Mouse (Mus musculus) heart, embryonic 11.5 days (tissue): Measurements from ENCODE around the gene Olfr520. TPM values are rescaled to one million over a fixed set of nuclear protein-coding genes. Genes with fewer than 3 reads are reported as not detected.

ENCODE experiments used
- ATAC-seq: fragments of 200-750 bp; cut with Nextera tagmentation; replicated peaks from 2 replicates; pipeline ENCODE4 v1.8.0; 2017; ENCODE audit warnings: moderate library complexity; ENCODE audit not compliant: insufficient number of reproducible peaks, low FRiP score, low TSS enrichment
- H3K27ac ChIP-seq: fragments of 300-500 bp; sonication (generic); 2 replicates; pipeline ENCODE4 v1.5.1; 2014; ENCODE audit warnings: mild to moderate bottlenecking, low read depth, low read length
- H3K27me3 ChIP-seq: fragments of 300-500 bp; sonication (generic); 2 replicates; pipeline ENCODE4 v1.6.1; 2014; ENCODE audit warnings: mild to moderate bottlenecking, low read length, mixed read lengths; ENCODE audit not compliant: control insufficient read depth, insufficient read depth
- H3K36me3 ChIP-seq: fragments of 300-500 bp; sonication (generic); 2 replicates; pipeline ENCODE4 v1.6.1; 2014; ENCODE audit warnings: mild to moderate bottlenecking, low read length, moderate library complexity, mixed read lengths; ENCODE audit not compliant: control insufficient read depth, insufficient read depth
- H3K4me1 ChIP-seq: fragments of 300-500 bp; sonication (generic); 2 replicates; pipeline ENCODE4 v1.6.1; 2014; ENCODE audit warnings: low read length; ENCODE audit not compliant: control insufficient read depth, insufficient read depth
- H3K4me2 ChIP-seq: fragments of 300-500 bp; sonication (generic); 2 replicates; pipeline ENCODE4 v1.6.1; 2014; ENCODE audit warnings: mild to moderate bottlenecking, moderate library complexity
- H3K4me3 ChIP-seq: fragments of 300-500 bp; sonication (generic); 2 replicates; pipeline ENCODE4 v1.5.1; 2014; ENCODE audit warnings: low read depth, low read length
- H3K9ac ChIP-seq: fragments of 300-500 bp; sonication (generic); 2 replicates; pipeline ENCODE4 v1.6.1; 2014; ENCODE audit warnings: mild to moderate bottlenecking, low read depth, low read length, moderate library complexity
- H3K9me3 ChIP-seq: fragments of 300-500 bp; sonication (generic); replicated peaks from 2 replicates; pipeline ENCODE4 v1.6.1; 2016; ENCODE audit warnings: low read length; ENCODE audit not compliant: control insufficient read depth
- WGBS: fragments of 180-500 bp; shearing (Covaris S2); extraction: QIAGEN DNeasy Blood & Tissue Kit; methylation state at CpG from one replicate; pipeline ENCODE4 v1.1.7; 2014; ENCODE audit not compliant: insufficient replicate concordance; 5-methylcytosine and 5-hydroxymethylcytosine counted together
- polyA plus RNA-seq: library from polyadenylated mRNA; unstranded; fragments of >200 nt; fragmentation: Nextera tagmentation; extraction: Ambion mirVana; gene quantifications from 2 replicates; pipeline ENCODE4 v1.2.1, GENCODE M21; 2014

Olfr520 gene
- polyA plus RNA-seq, 1 experiment from 2014 or later = not detected

- H3K9ac ChIP-seq = no peak overlapping the region
- WGBS = 80% methylated on average over 3 of the region's 3 CpGs
Measured at GRCm38 (mm10) chr7:99698576-99698975, 31.5 kb upstream of the Olfr520 start.

GRCm38 (mm10) chr7:99699106-99699505 lies 31.0 kb upstream of the Olfr520 start:
- Histone ChIP-seq H3K9ac (no peak overlapping the region), H3K27me3 (peaks cover under 1% of the 10 kb centered on the region; the same call in 1 of the 2 replicates), H3K27ac (no peak overlapping the region), H3K36me3 (no peaks in the 10 kb centered on the region), H3K4me3 (no peak overlapping the region), H3K4me1 (no peaks in the 10 kb centered on the region), H3K4me2 (no peak overlapping the region), H3K9me3 (no peaks in the 10 kb centered on the region)
- 39% methylated on average over 3 of the region's 3 CpGs for WGBS
- no peak for ATAC-seq

More at GRCm38 (mm10) chr7:99698576-99698975, 31.5 kb upstream of the Olfr520 start:
- Histone ChIP-seq H3K36me3 (no peaks in the 10 kb centered on the region), H3K27me3 (peaks cover 3% of the 10 kb centered on the region; the same call in 1 of the 2 replicates), H3K4me2 (no peak overlapping the region), H3K4me3 (no peak overlapping the region), H3K4me1 (no peaks in the 10 kb centered on the region), H3K27ac (no peak overlapping the region), H3K9me3 (no peaks in the 10 kb centered on the region)
- no peak for ATAC-seq

- Histone ChIP-seq H3K9me3 (no peaks in the 10 kb centered on the region), H3K36me3 (no peaks in the 10 kb centered on the region), H3K4me3 (no peak overlapping the region), H3K4me1 (no peaks in the 10 kb centered on the region), H3K4me2 (no peak overlapping the region), H3K27ac (no peak overlapping the region), H3K9ac (no peak overlapping the region), H3K27me3 (no peaks in the 10 kb centered on the region; the same call in none of the 2 replicates)
- WGBS = 75% methylated on average over 3 of the region's 3 CpGs
- no peak for ATAC-seq
Measured at GRCm38 (mm10) chr7:99699709-99700151, 30.3 kb upstream of the Olfr520 start.

- Histone ChIP-seq H3K4me3 (no peak overlapping the region), H3K27me3 (peaks cover 2% of the 10 kb centered on the region)
- WGBS = 69% methylated on average over 4 of the region's 4 CpGs
Measured at GRCm38 (mm10) chr7:99700641-99701040, 29.4 kb upstream of the Olfr520 start.

GRCm38 (mm10) chr7:99702201-99702600 lies 27.9 kb upstream of the Olfr520 start:
- Histone ChIP-seq H3K9ac (no peak overlapping the region), H3K36me3 (no peaks in the 10 kb centered on the region), H3K4me3 (no peak overlapping the region), H3K27ac (no peak overlapping the region), H3K4me2 (no peak overlapping the region), H3K4me1 (peaks cover 11% of the 10 kb centered on the region), H3K27me3 (peaks cover 2% of the 10 kb centered on the region), H3K9me3 (no peaks in the 10 kb centered on the region)
- 26% methylated on average over 6 of the region's 6 CpGs for WGBS
- no peak for ATAC-seq

More at GRCm38 (mm10) chr7:99700641-99701040, 29.4 kb upstream of the Olfr520 start:
- Histone ChIP-seq H3K4me2 (no peak overlapping the region), H3K4me1 (no peaks in the 10 kb centered on the region), H3K9me3 (no peaks in the 10 kb centered on the region), H3K9ac (no peak overlapping the region), H3K27ac (no peak overlapping the region), H3K36me3 (no peaks in the 10 kb centered on the region)
- no peak for ATAC-seq

DNA sequence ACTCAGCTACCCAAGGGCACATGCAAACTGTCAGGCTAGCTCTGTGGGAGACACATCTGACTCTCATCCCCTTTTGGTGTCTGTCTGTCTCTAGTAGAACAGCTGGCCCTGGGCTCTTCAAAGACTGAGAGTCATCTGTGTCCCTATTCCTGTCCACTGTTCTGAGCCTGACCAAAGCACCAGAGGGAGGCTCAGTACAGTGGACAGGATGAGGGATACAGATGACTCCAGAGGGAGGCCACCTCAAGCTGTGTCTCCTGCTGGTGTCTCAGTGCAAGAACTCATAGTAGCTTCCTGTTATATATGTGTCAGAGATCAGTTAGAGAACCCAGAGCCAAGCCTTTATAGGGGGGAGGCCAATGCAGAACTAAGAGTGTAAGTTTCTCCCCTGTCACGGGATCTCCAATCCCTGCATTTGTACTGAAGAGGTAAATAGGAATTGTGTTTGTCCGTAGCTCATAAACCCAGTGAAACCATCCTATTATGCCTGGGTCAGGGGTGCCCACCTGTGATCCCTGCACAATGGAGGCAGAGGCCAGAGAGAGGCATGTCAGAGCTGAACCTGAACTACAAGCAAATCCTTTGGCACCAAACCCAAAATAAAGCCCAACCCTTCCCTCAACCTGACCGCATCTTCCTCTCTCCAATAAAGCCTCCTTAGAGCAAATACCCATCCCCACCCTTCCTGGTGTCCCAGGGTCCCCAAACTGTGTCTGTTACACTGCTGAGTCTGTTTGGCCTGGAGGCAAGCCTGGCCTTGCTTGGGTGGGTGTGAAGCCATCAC lies 25.1 kb upstream of the Olfr520 start:
- H3K36me3 ChIP-seq = no peaks in the 10 kb centered on the region
- no peak overlapping the region for H3K27ac ChIP-seq
- H3K27me3 ChIP-seq = peaks cover 2% of the 10 kb centered on the region; the same call in 1 of the 2 replicates
- 83% methylated on average over 3 of the region's 3 CpGs for WGBS
- no peak overlapping the region for H3K4me3 ChIP-seq
- H3K4me2 ChIP-seq = no peak overlapping the region
- ATAC-seq = no peak
- H3K9me3 ChIP-seq = no peaks in the 10 kb centered on the region
- peaks cover 13% of the 10 kb centered on the region for H3K4me1 ChIP-seq
- no peak overlapping the region for H3K9ac ChIP-seq

DNA sequence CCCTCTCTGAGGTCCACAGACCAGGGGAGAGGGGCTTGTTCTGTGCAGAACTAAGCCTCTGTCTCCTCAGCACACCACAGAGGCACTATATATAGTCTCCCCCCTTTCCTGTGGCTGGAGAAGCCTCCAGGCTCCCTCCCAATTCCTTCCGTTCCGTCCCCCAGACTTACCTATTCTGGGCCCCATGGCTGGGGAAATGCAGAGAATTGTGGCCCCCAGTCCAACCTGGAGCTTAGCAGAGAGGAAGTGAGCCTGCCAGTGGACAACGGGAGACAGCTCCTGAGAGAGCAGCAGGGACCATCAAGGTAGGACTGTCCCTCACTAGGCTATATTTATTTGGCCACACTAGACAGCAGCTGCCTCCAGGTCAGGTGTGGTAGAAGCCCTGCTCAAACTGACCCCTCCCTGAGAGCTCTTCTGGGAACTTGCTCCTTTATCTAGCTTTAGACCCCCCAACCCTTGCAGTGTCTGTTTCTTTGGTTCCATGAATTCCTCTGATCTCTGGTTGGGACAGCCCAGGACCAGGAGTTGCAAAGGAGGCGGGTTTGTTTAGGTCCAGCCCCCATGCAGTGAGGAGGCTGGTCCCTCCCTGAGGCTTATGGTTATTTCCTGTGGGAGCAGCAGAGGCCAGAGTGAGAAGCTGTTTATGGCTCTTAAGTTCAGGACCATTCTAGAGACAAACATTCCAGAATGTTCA lies 23.6 kb upstream of the Olfr520 start:
- H3K27me3 ChIP-seq = peaks cover 6% of the 10 kb centered on the region; the same call in 1 of the 2 replicates
- ATAC-seq = no peak
- no peaks in the 10 kb centered on the region for H3K36me3 ChIP-seq
- H3K4me1 ChIP-seq = peaks cover 13% of the 10 kb centered on the region
- no peak overlapping the region for H3K9ac ChIP-seq
- H3K27ac ChIP-seq = no peak overlapping the region
- WGBS = 44% methylated on average over 4 of the region's 4 CpGs
- H3K4me2 ChIP-seq = no peak overlapping the region
- H3K4me3 ChIP-seq = no peak overlapping the region
- H3K9me3 ChIP-seq = no peaks in the 10 kb centered on the region

DNA sequence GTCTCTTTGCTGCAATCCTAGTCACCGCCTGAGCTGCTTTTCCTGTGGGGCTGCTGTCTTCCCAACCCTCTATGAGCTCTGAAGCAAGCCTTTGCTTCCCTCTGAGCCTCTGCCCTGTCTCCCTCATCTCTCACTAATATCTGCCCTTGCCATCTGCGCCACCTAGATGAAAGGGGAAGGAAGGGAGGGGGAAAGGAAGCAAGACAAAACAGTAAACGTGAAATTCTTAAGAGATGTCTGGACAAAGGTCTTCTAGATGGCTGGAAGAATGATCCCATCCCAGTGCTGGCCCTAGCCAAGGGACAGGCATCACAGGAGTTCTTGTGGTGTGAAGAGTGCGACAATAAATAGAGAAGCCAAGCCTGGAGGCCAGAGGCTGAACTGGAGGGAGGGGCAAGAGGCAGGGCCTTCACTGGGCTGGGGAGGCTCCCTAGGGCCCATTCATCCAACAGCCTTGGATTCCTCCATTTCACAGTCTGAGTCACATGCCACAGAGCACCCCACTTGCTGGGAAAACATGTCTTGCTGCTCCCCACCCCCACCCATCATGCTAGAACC lies 23.0 kb upstream of the Olfr520 start:
- Histone ChIP-seq H3K27ac (no peak overlapping the region), H3K27me3 (peaks cover 6% of the 10 kb centered on the region; the same call in 1 of the 2 replicates), H3K9ac (no peak overlapping the region), H3K9me3 (no peaks in the 10 kb centered on the region), H3K4me3 (no peak overlapping the region), H3K36me3 (no peaks in the 10 kb centered on the region), H3K4me2 (no peak overlapping the region), H3K4me1 (peaks cover 13% of the 10 kb centered on the region)
- WGBS = 43% methylated on average over 4 of the region's 4 CpGs
- no peak for ATAC-seq
